ENCODE assay signal across 16 mouse cellular contexts in genomic region chr1:187308523-187308922, GRCm38 (mm10).
"Had no signal": no experiment of that assay in that cellular context is flagged by ENCODE, and none has a peak within 500 bp of the region (broad histone marks: within the 10 kb centered on the region; RNA-seq: fewer than 3 reads in every experiment).

No protein-coding gene starts in this region.

- DNase-seq: kidney, adult 11 months; kidney, adult 8-10 months; kidney, postnatal 14 days; layer of hippocampus, adult 9-11 months; left cerebral cortex, postnatal 4 days; liver, postnatal 0 days; lung, embryonic 14.5 days; lung, postnatal 36 days; right cerebral cortex, adult 18-20 months; right cerebral cortex, postnatal 14 days; right cerebral cortex, postnatal 4 days; thymus, adult 2 months; thymus, postnatal 25 days had no signal

- ATAC-seq: liver, postnatal 0 days; lung, postnatal 0 days; midbrain, embryonic 13.5 days; midbrain, embryonic 16.5 days had no signal
